ENCODE assay signal across 23 mouse cellular contexts in the genomic region with DNA sequence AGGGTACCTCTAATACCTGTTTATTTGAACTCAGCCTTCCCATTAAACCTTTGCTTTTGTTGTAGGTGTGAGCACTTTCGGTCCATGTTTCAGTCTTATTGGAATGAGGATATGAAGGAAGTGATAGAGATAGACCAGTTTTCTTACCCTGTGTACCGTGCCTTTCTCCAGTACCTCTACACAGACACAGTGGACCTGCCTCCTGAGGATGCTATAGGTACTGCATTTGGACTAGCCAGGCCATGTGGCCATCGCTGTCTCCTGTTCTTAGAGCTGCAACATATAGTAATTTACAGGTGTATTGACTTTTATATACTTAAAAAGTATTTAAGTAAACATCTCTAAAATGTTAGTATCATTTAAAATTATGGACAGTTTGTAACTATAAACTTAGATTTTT. TPM values are rescaled to one million over a fixed set of nuclear protein-coding genes. Genes with fewer than 3 reads are reported as not detected.
A peak's percentile ranks its signal among the peaks of the same experiment; 100 is the strongest.
DNase-seq lines count a peak whose midpoint lies in the region; TF ChIP-seq lines count a peak whose summit lies in the region.
"Had no signal": no experiment of that assay in that cellular context is flagged by ENCODE, and none has a peak within 500 bp of the region (broad histone marks: within the 10 kb centered on the region; RNA-seq: fewer than 3 reads in every experiment).

No protein-coding gene starts in this region.

- WGBS in cerebellum, adult 2 months = 85% methylated on average over 3 of the region's 3 CpGs

- H3K4me3 ChIP-seq in cerebellum, adult 2 months (replicated peaks; ENCODE audit: insufficient read depth, low read depth, low read length) = no peak overlapping the region
- no peak overlapping the region for H3K4me3 ChIP-seq in layer of hippocampus, adult 2 months
- H3K4me3 ChIP-seq: embryonic facial prominence, embryonic 10.5 days; heart, embryonic 10.5 days; midbrain, embryonic 15.5 days had no signal

- peak; percentile 24; the same call in 1 of the 2 replicates for TF ChIP-seq CTCF in cerebellum, adult 2 months (IDR thresholded peaks at IDR 0.05; ENCODE audit: borderline replicate concordance, insufficient read depth, low read depth, low read length)
- peak; percentile 59 for TF ChIP-seq CTCF in layer of hippocampus, adult 2 months (conservative IDR thresholded peaks at IDR 0.05)

- TF ChIP-seq POLR2A in cerebellum, adult 2 months (IDR thresholded peaks at IDR 0.05; ENCODE audit: borderline replicate concordance, insufficient read depth, low read length) = no peak

- H3K27ac ChIP-seq in cerebellum, adult 2 months (ENCODE audit: insufficient read depth, low read length) = no peak overlapping the region
- peak overlapping the region; percentile 58; the same call in 1 of the 2 replicates for H3K27ac ChIP-seq in layer of hippocampus, adult 2 months
- H3K27ac ChIP-seq: embryonic facial prominence, embryonic 10.5 days; heart, embryonic 10.5 days; midbrain, embryonic 15.5 days had no signal

- H3K27me3 ChIP-seq in cerebellum, adult 2 months (ENCODE audit: control insufficient read depth, insufficient read depth, low read length) = no peaks in the 10 kb centered on the region
- H3K27me3 ChIP-seq: midbrain, embryonic 15.5 days had no signal

- no peaks in the 10 kb centered on the region for H3K4me1 ChIP-seq in cerebellum, adult 2 months (ENCODE audit: control insufficient read depth, insufficient read depth, low read length)
- H3K4me1 ChIP-seq: embryonic facial prominence, embryonic 10.5 days; heart, embryonic 10.5 days; midbrain, embryonic 15.5 days had no signal

- no peak for DNase-seq in cerebellum, adult 2 months
- no peak for DNase-seq in cerebellum, adult 11-12 months
- DNase-seq in layer of hippocampus, adult 2 months (ENCODE audit: low spot score in 2 of 2) = no peak
- DNase-seq in layer of hippocampus, postnatal 14 days (ENCODE audit: low spot score in 2 of 2) = no peak
- peak; percentile 20 for DNase-seq in CD4-positive, CD25-positive, alpha-beta regulatory T cell, adult 2 months (ENCODE audit: low read depth, low spot score)
- DNase-seq in induced T-regulatory cell, adult 2 months (ENCODE audit: low read depth) = peak; percentile 18
- DNase-seq in urinary bladder, postnatal 36 days (ENCODE audit: low spot score in 2 of 2) = no peak
- DNase-seq in yolk sac, embryonic 10.5 days (ENCODE audit: low spot score) = no peak
- DNase-seq: adrenal gland, postnatal 10 days; cerebellum, adult 9-11 months; gastrocnemius, postnatal 10 days; heart, postnatal 36 days; kidney, postnatal 10 days; lung, postnatal 36 days; right cerebral cortex, postnatal 25 days; thymus, adult 18-20 months had no signal

RNA-seq across cellular contexts. Expression of a gene that starts 28.8 kb away (rescaled TPM):
- polyA plus RNA-seq in cerebellum, adult 2 months (2012; rRNA removed) = 51.1 and 54.4 TPM in 2 replicates
- total RNA-seq in layer of hippocampus, adult 2 months (2021) = 10 to 100 TPM; 34.3 to 34.9 TPM
- total RNA-seq in layer of hippocampus, postnatal 14 days (2021) = 10 to 100 TPM; 31.7 to 33.5 TPM

RNA-seq across cellular contexts. Expression of a gene that starts 30.2 kb away (rescaled TPM):
- not detected in 2 replicates for polyA plus RNA-seq in cerebellum, adult 2 months (2012; rRNA removed)
- total RNA-seq in layer of hippocampus, adult 2 months (2021) = not detected
- total RNA-seq in layer of hippocampus, postnatal 14 days (2021) = not detected
- total RNA-seq: adrenal gland, postnatal 10 days; gastrocnemius, postnatal 10 days; heart, postnatal 36 days; left cerebral cortex, postnatal 25 days had no signal
- polyA plus RNA-seq: embryonic facial prominence, embryonic 10.5 days; heart, embryonic 10.5 days; liver, adult 2 months; midbrain, embryonic 15.5 days; neural tube, embryonic 11.5 days had no signal

RNA-seq across cellular contexts. Expression of a gene that starts 51.3 kb away (rescaled TPM):
- polyA plus RNA-seq in cerebellum, adult 2 months (2012; rRNA removed) = not detected in 2 replicates
- total RNA-seq in layer of hippocampus, adult 2 months (2021) = not detected
- total RNA-seq in layer of hippocampus, postnatal 14 days (2021) = not detected
- total RNA-seq: adrenal gland, postnatal 10 days; gastrocnemius, postnatal 10 days; heart, postnatal 36 days; left cerebral cortex, postnatal 25 days; liver, adult 2 months had no signal
- polyA plus RNA-seq: embryonic facial prominence, embryonic 10.5 days; heart, embryonic 10.5 days; inflammation-experienced regulatory T-cells, adult 6 months; liver, adult 2 months; midbrain, embryonic 15.5 days; neural tube, embryonic 11.5 days had no signal

Comparison
In these comparisons a context has a peak if more than half of its experiments do, and no peak if none do; other contexts are left out.
1. DNase-seq: peak in CD4-positive, CD25-positive, alpha-beta regulatory T cell, adult 2 months (single experiment) and induced T-regulatory cell, adult 2 months (single experiment); none in cerebellum, adult 2 months (0 of 2), cerebellum, adult 11-12 months (single experiment), layer of hippocampus, adult 2 months (0 of 2), layer of hippocampus, postnatal 14 days (0 of 2), urinary bladder, postnatal 36 days (0 of 2) and yolk sac, embryonic 10.5 days (single experiment).